Mouse (Mus musculus): Measurements from ENCODE around the gene Gpr6.

Gene Gpr6

DNA sequence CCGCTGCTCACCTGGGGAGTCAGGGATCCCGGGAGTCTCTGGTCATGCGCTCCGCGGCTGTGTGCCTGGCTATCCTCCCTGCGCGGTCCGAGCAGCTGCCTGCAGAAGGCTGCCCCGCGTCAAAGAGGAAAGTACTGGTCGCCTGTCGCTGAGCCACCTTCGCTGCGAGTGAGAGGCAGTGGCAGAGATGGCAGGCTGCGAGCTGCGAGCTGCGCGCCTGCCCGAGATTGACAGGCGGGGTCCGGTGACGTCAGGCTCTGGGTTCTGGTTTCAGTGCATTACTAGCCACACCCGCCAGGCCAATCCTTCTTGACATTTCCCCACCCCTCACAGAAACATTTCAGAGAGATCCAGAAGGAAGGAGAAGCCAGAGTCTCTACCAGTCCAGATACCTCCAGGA, at the start of gene Gpr6:
Gene Gpr6 (minus strand): TSS at position 170 of the 400 bp plus-strand sequence.
- no peak for DNase-seq (ENCODE audit: low spot score in 2 of 2)

DNA sequence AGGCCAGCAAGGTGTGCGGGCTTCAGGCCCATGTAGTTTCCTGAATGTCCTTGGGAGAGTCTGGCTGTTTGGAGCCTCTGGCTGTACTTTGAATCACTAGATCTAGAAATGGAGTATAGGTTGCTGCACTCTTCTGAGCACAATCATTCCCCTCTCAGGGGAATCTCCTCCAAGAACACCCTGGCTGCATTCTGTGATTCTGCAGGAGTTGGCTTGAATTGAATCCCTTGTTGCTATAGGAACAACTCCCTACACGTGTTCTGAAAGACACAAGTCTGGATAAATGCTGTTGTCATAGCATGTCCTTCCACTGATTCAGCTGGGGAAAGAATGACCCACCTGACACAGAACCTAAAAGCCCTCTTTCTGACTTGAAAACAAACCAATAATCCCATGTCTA, 28.0 kb upstream of the Gpr6 start:
- DNase-seq (ENCODE audit: low spot score in 2 of 2), result no peak

DNA sequence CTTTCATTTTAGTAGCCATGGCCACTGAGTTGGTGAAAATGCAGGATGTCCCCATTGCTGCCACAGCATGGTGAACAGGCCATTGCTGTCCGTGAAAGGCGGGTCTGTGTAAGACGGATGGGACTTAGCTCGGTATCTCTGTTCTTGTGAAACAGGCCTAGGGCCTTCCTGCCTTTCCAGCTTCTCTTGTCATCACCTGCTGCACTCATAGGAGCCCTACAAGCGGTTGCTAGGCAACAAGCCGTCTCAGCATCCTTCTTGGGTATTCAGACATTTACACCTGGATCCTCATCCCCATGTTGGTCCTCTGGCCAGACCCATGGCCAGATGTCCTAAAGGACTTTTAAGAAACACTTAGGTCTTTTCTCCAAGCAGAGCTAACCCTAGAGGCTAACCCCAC, 26.1 kb upstream of the Gpr6 start:
- DNase-seq (ENCODE audit: low spot score in 2 of 2), result no peak

DNA sequence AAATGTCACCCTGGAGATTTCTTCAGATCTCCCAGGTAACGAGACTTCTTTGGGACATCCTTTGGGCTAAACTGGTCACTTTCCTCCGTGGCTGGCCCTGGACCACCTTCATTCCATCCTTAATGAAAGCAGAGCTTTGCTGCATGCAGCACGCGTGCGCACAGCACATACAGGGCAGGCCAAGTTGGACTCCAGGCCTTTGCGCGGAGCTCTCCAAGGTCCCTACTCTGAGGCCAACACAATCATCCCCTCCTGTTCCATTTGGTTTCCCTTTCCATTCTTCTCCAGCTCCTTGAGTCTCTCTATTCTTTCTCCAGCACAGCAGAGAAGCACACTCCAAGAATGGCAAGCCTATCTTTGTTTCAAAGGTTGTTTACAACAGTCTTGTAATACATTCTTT, 16.8 kb upstream of the Gpr6 start:
- DNase-seq (ENCODE audit: low spot score in 2 of 2), result no peak

DNA sequence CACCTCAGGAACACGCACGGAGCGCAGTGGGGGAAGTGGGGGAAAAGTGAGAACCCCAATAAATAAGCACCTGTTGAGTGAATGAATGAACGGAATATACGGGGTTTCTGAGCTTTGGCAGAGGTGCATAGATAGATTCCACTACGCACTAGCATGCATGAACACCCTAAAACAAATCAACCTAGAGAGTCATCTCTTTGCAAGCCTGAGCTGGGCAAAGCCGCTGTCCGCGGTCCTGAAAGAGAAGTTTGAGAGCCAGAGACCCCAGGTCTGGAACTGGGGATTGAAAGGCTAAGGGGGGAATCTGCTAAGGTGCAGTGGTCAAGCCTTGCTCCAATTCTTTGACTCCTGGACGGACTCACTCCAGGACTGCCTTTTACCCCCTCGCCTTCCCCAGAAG, 389 bp downstream of the Gpr6 start:
- DNase-seq (ENCODE audit: low spot score in 2 of 2), result peak in 1 of 2 experiments; percentile 8

DNA sequence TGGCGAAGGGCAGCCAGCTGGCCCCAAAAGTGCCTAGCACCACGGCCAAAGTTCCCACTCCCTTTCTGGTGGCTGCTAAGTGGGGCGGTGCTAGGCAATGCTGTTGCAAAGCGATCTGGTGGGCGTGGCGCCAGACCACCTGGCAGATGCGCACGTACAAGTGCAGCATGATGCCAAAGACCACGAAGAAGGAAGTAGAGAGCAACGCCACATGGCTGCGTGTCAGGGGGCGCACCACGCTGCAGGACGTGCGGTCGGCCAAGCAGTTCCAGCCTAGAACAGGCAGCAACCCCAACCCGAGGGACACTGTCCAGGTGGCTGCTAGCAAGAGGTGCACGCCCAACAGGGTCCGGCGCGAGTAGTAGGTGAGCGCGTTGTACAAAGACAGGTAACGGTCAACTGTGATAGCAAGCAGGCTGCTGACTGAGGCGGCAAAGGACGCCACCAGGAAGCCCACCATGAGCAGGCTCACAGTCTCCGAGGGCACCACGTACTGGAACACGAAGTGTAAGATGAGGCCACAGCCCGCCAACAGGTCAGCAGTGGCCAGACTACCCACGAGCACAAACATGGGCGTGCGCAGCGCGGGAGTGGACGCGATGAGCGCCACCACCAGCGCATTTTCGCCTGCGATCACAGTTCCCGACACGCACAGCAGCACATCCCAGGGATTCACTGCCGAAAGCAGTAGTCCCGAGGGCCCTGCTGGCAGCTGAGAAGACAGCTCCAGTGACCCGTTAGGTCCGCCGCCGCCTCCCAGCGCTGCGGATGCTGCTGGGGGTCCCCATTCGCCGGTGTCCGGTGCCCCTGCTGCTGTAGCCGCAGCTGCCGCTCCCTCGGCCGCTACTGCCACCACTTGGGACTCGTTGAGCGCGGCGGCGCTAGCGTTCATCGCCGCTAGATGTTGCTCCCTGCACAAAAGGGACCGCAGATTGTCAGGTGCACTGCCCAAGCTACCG, 1.1 kb downstream of the Gpr6 start:
- no peak for DNase-seq (ENCODE audit: low spot score in 2 of 2)

DNA sequence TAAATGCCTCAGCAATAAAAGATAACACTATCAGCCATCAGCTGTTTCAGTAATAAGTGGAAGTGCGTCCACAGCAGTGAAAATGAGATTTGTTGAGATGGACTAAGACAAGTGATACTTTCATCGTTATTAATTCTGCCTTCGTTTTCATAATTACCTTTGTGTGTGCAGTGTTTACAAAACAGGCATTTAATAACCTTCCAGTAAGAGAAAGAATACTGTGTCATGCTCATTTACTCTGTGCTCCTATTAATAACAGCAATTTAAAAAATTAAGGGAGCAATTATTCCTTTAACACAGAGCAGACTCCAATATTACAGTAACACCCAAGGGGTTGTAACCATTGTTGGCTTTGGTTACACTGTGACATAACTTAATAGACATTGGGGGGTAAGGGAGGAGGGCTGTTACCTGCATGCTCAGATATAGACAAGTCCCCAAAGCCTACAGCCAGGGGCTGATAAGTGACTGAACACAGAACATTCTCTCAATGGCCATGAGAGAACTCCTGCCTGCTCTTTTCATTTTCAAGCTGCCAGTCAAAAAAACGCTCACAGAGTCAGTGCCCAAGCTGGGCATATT, 11.7 kb downstream of the Gpr6 start:
- no peak for DNase-seq (ENCODE audit: low spot score in 2 of 2)

DNA sequence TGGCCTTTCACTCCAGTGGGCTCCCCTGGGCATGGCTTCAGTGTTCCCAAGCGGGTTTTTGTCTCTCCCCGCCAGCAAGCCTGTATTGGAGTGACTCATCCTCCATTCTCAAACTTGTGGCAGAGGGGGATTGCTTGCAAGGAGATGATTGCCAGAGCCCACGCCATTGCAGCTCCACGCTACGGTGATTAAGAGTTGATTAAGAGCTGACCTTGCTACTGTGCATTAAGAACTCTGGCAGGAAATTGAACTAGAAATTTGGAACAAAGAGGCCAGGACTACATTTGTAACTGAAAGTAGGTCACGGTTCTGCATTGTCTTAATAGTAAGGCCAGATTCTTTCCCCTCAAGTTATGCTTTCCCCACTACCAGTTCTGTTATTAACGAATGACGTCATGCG, 16.5 kb downstream of the Gpr6 start:
- no peak for DNase-seq (ENCODE audit: low spot score in 2 of 2)

DNA sequence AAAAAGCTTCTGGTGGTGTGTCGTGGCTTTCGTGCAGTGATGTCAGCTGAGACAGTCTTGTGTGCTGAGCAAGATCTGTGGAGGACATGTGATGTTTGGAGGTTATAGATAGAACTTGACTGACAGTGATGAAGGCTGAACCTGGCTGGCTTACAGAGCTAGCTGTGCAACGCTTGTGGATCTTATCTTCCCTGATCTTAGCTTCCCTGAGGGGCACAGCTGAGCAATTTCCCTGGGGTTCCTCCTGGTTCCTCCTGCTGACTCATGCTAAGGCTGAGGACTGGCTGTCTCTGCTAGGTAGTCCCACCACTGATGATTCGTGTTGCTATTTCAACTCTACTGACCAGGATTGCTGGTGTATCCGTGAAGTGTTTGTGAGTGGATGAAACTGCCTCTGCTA, 18.1 kb downstream of the Gpr6 start:
- DNase-seq (ENCODE audit: low spot score in 2 of 2), result no peak

DNA sequence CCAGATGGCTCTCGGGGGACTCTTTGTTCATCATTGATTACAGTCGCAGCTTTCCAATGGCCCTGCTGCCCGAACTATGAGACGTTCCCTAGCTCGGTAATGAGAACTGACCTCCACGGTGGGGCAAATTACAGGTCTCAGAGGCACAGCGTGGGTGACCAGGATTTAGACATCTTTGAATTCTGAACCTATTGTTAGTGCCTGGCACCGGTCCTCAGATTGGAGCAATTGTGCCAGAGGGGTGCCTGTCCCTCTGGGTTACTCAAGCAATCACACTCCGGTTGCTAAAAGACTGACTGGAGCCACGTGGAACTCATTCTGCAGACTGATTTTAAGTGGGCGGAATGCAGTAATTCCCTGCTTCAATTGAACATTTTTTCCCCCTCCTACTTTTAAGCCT, 29.8 kb downstream of the Gpr6 start:
- DNase-seq (ENCODE audit: low spot score in 2 of 2), result no peak

DNA sequence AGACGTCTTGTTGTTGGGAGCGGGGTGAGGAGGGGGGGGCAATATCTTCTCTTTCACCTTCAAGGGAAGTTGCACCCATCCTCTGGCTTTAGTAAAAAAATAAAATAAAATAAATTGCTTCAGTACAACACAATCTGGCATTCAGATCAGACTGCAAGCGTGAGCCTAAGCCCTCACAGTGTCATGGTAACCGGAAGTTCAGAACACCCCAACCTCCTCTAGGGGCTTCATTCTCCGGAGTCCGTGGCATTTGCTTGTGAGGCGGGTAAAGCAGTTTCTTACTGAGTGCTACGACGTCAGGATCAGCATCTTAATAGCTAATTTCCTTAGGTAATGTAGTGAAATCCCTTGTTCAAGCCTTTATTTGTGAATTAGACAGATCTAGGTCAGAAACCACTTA, 30.6 kb downstream of the Gpr6 start:
- DNase-seq (ENCODE audit: low spot score in 2 of 2), result no peak

DNA sequence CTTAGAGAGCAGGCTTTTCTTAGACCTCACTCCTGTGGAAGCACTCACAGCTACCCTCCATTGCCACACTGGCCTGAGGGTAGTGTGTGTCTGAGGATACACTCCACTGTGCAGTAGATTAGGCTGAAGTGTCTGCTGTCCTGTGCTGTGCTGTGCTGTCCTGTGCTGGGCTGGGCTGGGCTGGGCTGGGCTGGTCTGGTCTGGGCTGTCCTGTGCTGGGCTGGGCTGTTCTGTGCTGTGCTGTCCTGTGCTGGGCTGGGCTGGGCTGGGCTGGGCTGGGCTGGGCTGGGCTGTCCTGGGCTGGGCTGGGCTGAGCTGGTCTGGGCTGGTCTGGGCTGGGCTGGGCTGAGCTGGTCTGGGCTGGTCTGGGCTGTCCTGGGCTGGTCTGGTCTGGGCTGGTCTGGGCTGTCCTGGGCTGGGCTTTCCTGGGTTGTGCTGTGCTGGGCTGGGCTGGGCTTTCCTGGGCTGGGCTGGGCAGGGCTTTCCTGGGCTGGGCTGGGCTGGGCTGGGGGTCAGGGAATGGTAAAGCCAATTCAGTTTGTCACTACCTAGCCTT, 31.5 kb downstream of the Gpr6 start:
- DNase-seq (ENCODE audit: low spot score in 2 of 2), result no peak

DNA sequence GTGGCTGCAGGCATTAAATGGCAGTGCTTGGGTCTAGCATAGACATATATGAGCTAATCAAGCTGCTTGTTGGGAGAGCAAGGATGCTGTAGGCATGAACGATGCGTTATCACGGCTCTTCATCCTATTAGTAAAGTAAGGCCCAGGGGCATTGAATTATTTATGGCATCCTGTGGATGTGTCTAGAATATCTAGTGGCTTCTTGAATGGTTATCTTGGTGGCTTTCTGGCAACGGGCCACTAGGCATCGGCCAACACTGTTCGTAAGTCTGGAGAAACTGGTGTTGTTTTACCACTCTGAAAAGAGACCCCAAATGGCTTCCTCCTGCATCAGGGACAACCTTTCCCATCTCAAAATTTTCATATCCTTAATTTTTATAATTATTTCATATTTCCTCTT, 33.6 kb downstream of the Gpr6 start:
- no peak for DNase-seq (ENCODE audit: low spot score in 2 of 2)

DNA sequence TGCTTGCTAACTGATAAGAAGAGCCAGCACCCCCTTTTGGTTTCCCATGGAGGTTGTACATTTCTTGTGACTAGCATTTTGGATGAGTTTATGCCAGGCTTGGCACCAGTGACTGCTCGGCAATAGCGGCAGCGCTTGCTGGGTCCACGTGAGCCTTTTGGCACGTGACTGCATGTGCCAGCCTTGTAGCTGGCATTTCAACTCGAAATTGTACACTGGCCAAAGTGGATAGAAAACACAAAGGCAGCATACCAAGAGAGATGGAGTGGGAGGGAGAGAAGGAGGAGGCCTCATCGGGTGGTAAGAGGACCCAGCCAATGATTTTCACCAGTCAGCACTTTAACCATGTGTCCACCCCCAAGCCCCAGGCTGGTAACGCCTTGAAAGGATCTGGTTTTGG, 34.4 kb downstream of the Gpr6 start:
- DNase-seq (ENCODE audit: low spot score in 2 of 2), result no peak

DNA sequence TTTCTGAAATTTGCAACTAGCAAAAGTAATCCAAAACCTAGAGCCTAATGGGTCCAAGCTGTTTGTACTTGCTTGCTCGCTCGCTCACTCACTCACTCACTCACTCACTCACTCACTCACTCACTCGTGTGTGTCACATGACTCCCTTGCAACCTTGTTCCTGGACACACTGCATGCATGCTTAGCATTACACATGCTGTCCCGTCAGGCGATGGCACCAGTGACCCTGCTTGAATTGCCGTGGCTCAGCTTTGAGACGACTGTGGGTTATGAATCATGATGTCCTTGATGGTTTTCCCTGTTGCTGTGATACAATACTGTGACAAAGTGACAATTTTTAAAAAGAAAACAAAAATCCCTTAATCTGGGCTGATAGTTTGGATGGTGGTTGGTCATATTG, 39.3 kb downstream of the Gpr6 start:
- no peak for DNase-seq (ENCODE audit: low spot score in 2 of 2)

DNA sequence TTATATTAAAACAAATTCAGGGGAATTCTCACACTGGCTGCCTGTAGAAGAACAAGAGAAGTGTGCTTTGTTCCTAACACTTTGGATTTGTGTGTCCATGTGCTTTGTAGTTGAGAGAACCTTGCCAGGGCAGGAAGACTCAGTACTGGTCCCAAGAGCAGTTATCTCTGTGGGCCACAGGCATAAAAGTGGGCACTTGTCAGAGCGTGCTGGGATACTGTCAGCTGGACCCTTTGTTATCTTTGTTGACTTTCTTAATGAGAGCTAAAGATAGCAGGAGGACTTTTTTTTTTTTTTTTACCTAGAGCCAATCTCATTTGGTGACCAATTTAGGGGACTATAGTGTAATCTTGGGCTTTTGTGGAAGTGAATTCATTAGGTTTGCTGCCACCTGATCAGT, 47.2 kb downstream of the Gpr6 start:
- no peak for DNase-seq (ENCODE audit: low spot score in 2 of 2)

DNA sequence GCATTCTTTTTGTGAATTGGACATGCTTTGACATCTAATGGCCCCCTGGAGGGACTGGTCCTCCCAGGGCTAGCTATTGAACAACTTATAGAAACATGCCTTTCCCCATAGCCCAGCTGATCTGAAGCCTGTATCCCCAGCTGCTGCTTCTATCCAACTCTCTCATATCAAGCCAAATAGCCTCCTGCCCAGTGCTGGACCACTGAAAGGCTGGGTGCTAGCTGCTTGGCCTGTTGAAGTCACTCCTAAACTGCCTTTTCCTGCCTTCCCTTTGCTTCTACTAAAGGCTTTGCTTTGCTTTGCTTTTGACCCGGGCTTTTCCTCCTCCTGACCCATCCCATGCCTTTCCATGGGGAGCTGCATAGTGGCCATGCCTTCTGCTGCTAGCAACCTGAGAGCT, 47.7 kb downstream of the Gpr6 start:
- DNase-seq (ENCODE audit: low spot score in 2 of 2), result no peak

DNA sequence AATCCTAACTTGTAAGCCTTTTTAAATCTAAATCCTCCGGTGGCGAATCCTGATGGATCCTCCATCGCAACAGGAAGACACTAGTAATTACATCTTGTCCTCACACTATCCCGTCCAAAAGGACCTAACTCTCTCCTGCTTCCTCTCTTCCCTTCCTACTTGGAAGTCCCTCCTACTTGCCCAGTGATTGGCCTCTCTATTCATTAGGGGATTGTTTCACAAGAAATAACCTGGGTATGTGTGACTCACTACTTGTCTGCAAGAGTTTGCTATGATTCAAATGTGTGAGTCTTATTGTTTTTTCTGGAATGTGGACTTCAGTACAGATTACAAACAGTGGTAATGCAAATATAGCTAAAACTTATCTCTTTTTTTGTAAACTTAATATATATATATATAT, 49.9 kb downstream of the Gpr6 start:
- DNase-seq (ENCODE audit: low spot score in 2 of 2), result no peak
